Mouse (Mus musculus): ENCODE data around the gene Isg20.

Isg20 gene

DNA sequence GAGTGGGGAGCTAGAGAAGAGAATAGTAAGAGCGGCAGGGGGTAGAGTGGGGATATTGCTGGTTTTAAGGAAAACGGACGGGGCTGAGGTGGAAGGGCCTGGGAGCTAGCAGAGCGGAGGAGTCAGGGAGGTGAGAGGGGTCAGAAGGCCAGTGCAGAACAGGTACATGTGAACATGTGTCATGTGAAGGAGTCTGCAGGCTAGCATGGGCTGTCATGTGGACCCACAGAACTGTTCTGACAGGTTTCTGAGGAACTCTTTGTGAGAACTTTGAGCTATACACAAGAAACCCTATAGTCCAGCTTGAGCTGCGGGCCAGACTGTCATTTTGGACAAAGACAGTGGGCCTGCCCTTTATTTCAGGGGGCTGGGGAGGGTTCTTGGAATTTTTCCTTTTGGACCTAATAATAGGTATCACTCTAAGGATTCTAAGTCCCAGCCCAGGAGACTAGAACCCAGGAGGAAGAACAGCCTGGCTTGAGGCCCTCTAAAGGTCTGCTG lies at the start of gene Isg20:
TSS of gene Isg20 (plus strand) at position 451 of the 501 bp plus-strand sequence.
- no peak for DNase-seq

DNA sequence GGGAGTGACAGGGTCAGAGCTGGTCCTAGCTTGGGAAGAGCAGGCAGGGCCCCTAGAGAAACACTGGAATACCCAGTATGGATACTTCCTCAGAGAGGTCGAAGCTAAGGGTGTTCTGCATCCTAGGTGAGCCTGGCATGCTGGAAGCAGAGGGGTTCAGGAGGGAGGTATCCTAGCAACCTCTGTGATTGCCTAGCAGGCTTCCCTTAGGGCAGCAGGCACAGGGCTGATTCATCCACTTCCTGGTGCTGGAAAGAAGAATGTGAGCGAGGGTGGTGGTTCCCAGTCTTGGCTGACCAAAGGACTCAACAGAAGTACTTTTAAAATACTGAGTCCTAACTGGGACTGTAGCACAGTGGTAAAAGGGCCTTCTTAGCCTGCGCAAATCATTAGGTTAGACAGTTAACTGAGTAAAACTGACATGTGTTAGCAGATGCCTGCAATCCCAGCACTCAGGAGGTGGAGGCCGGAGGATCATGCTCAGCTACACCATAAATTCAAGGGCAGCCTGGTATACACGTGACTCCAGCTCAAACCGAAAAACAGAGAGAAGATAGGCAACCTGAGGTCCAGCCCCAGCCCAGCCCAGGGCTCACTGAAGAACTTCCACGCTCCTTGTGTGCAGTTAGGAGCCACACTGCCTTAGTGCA lies 49.3 kb upstream of the Isg20 start:
- DNase-seq: no peak

DNA sequence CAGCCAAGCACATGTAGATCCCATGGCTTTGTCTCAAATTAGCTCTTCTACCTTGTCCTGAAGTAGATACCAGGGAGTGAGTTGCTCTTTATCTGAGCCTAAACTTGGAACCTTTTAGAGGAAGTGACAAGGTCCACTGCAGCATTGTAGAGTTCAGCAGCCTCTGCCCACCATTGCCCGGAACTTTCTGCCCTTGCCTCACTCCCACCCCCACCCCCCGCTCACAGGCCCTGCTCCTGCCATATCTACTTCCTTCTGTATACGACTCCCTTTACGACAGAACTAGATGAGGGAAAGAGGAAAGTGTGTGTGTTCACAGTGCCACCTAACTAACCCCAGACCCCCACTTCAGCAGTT lies 48.8 kb upstream of the Isg20 start:
- DNase-seq: no peak

DNA sequence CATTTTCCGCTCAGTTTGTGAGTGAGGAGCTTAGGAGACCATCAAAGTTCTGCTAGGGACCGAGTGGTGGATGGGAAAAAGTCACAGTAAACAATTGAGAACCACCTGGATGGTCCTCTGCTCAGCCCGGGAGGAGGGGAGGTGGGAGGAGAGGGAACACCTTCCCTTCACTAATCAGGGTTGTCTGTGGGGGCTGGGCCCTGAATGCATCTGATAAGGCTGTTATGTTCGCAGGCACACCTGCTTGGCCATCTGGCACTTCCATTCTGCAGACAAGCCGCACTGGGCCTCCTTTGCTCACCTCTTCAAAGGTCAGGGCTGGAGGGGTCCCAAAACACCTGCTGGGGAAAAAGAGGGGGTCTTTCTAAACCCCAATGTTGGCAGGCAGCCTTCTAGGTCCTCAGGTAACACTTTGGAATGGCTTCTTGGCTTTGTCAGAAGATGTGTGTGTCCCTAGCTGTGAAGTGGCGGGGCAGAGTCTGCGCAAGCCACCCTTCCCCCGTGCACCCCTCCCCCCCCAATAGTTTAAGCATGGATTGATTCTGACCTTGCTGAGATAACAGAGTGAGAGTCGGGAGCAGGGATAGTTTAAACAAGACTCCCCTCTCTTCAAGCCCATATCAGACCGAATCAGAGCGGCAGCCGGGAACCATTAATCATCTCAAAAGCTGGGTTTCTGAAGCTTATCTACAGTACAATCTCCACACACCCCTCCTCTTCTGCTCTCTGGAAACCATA lies 47.8 kb upstream of the Isg20 start:
- DNase-seq: no peak

DNA sequence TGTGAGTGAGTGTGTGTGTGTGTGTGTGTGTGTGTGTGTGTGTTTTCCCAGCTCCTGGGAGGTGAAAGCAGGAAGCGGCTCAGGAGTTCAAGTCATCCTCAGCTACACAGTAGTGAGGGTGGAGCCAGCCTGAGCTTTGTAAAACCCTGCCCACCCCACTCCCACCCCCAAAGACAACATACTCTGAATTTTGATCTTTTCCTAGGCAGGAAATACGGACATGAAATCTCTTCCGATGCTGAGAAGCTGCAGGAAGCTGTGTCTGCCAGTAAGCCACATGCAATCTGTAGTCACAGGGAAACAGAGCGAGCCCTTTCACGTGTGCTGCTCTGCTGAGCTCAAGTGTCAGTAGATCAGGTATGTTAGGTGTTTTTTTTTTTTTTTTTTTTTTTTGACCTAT lies 44.5 kb upstream of the Isg20 start:
- no peak for DNase-seq

DNA sequence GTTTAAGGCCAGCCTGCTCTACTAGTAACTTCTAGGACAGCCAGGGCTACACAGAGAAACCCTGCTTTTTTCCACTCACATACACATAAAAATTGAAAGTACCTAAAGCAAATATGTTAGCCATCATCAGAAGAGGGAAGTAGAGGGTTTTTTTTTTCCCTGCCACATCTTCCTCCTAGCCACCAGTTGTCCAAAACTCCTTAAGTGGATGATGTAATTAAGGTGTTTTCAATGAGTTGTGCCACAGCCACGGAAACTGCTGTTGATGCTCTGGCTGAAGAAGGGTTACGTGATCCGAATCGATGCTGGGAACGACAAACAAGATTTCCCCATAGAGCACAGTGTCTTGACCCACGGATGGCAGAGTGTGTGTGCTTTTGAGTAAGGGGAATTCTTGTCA lies 40.9 kb upstream of the Isg20 start:
- no peak for DNase-seq

DNA sequence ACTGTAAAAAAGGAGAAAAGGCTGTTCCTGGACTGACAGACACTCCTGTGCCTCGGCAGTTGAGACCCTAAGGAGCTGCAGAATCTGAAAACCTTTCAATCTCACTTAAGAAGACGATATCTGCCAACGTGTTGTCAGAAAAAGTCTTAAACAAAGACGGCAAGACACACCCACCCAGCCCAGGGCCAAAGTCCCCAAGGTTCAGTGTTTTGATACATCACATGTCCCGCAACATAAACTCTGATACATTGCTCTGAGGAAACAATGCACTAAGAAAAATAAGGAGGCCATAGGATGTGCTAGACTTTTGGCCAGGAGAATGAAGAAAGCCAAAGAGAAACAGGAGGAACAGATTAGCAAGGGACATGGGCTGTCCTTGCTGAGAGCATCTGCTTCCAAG lies 40.4 kb upstream of the Isg20 start:
- no peak for DNase-seq

DNA sequence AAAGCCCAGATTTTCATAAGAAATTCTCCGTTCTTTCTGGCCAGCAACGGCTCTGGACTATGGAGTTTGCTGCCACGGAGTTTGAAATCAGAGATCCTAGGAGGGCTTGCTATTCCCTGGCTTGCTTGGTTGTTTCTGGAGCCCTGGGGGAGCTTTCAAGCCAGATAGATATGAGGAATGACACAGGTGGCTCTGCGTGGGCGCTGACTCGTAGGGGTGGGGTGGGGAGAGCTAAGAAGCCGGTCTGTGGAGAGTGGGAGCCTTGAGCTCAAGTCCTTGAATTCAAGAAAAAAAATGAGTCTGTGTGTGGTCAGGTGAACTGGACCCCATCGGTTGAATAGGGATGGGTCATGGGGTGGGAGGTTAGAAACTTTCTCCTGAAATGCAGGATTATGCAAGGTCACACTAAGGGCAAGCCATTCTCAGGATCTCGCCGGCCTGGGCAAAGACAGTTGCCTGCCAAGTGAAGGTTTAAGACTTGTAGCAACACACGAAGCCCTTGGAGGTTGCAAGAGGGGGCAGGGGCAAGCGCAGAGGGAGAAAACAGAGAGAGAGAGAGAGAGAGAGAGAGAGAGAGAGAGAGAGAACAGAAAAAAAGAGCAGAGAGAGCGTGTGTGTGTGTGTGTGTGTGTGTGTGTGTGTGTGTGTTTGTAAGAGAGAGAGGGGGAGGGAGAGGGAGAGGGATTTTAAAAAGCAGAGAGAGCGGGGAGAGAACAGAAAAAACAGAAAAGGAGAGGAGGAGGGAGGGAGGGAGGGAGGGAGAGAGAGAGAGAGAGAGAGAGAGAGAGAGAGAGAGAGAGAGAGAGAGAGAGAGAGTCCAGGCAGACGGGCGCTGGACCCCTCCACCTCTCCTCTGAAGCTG lies 31.4 kb upstream of the Isg20 start:
- DNase-seq: no peak

DNA sequence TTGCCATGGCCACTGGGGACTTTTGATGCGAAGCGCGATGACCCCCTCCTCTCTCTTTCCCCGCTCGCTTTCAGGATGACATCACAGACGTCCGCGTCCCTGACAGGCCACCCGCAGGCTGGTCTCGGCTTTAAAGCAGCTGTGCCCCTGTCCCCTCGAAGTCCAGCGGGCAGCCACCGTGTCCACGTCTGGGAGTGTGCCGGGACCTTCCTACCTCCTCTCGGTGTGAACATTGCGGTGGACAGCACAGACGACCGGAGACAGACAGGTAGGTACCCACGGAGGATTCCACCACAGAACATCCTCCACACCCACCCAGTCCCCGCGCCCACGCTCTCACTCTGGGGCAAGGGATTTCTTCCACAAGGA lies 30.8 kb upstream of the Isg20 start:
- no peak for DNase-seq

DNA sequence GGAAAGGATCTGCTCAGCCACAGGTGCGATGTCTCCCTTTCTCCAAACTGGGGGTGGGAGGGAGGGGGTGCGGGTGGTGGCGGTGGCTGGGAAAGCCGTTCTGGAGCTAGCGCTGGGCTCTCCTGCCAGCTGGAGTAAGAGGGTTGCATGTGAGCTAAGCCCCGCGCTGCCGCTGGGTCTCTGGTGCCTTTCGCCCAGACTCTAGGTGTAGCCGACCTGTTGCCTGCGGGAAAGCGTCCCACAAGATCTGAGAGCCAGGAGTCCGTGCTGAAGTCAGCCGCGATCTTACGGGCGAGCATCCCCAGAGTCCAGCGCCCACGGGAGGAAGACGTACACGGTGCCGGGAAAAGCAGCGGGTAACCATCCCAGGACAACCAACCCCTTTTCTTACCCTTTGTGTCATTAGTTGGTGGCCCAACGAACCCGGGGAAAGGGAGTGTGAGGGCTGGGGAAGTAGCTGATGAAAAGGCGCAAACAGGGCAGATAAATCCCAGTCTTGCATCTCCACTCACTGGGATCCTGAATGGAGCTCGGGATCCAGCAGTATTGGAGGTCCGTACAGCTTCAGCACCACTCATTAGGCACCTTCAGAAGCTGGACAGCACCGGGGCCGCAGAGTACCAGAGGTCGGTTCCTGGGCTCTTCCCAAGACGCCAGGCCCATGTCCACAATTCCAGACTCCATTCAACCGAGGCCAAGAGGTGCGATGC lies 30.1 kb upstream of the Isg20 start:
- no peak for DNase-seq

DNA sequence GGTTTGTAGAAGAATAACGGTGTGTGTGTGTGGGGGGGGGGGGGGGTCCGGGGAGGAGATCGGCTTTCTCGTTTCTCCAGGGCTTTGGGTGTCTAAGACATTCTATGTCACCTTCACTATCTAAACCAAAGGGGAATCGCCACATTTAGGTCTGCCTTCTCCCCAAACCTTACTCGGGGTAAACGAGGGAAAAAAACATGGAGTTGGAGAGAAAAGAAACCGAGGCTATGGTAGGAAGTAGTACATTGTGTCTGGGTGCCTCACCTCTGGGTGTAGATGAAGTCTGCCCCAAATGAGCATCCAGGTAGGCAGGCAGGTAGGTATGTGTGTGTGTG lies 29.5 kb upstream of the Isg20 start:
- no peak for DNase-seq

DNA sequence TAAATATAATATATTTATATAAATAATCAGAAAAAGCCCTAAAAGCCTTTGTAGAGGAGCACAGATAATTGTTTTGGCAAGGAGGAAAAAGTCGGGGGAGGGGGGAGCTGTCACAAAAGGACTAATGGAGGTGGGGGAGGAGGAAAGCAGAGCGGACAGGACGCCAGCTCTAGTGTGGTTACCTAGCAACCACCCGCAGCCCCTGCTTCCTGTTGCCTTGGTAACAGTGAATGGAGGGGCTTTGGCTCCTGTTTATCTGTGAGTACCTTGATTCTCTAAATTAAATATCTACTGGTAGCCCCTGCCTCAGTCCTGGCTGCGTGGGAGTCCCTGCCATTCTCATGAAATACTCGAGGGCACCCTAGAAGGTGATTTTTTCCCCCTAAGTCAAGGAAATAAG lies 29.1 kb upstream of the Isg20 start:
- no peak for DNase-seq

DNA sequence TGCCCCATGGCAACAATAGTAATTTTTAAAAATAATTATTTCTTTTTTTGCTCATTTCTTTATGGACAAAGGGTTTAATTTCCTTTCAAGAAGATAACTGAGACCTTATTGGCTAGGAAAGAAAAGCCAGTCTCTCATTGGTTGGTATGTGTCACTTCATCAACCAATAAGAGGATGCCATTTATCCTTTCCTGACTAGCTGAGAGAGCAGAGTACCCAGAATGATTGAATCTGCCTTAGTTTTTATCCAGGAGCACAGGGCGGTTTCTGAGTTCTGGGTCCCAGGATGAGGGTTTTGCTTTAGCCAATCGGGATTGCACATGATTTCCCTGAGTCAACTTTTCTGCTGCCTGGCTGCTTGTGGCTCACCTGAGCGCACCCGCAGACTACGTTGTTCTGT lies 27.8 kb upstream of the Isg20 start:
- no peak for DNase-seq

DNA sequence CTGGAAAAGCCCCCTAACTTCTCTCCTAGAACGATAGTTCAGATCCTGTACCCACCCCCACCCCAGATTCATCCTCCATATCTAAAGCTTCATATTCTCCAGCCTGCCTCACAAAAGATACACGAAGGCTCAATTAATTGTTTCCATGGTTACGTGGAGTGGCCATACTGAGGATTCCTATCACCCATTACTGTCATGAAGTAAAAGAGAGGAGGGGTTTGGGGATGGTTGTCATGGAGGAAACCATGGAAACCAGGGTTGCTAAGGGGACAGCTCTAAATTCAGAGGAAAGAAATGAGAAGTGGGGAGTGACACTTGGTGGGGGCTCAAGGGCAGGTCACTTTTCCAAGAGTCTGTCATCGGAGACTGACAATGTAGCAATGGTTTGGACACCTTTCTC lies 26.7 kb upstream of the Isg20 start:
- no peak for DNase-seq

DNA sequence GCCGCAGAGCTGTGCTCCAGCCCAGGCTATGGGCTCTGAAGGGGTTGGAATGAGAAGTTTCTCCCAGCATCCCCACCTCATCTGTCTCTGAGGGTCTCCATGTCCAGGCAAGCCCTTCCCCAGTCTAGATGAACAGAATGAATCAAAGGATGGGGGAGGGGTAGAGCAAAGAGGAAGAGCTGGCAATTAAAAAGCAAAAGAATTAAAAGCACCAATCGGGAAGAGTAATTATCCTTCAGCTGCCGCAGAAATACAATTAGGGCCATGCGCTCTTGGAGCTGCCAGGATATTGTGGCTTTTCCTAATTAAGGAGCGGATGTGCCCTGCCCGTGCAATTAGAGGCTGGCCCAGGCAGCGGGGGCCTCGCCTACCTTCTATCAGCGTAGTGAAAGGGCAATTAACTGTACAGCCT lies 25.8 kb upstream of the Isg20 start:
- no peak for DNase-seq

DNA sequence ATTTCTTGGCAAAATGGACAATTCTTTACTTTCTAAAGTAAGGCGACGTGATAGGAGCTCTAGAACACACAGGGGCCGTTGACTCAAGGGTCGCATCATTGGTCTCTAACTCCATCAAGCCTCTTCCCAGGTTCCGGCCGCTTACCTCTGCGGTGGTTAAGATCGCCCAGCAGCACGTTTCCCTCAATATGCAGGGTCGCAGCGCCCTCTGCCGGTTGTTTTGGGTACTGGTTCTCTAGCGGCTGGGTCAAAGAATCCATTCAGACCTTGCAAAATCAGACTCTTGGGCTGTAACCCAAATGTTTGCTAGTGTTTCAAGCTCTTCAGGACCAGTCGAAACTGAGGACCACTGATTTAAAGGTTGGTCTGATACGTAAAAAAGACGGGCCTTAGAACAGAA lies 22.6 kb upstream of the Isg20 start:
- peak; percentile 74 to 88 for DNase-seq

DNA sequence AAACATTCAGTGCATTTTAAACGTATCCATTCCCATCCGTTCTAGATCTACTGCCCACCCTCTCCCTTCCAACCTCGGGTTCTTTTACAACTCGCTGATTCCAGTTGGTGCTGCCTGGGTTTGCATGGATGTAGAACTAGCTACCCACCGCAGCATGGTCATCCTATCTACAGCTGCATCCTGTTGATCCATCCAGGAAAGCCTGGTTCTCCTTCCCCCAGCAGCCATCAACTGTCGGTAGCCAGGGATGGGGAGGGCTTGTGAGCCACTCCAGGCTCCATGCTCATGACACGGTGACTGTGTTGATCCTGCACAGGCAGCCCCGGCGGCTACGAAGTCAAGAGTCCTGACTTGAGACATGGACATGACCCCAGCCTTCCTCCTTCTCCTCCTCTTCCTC lies 19.3 kb upstream of the Isg20 start:
- DNase-seq: no peak

DNA sequence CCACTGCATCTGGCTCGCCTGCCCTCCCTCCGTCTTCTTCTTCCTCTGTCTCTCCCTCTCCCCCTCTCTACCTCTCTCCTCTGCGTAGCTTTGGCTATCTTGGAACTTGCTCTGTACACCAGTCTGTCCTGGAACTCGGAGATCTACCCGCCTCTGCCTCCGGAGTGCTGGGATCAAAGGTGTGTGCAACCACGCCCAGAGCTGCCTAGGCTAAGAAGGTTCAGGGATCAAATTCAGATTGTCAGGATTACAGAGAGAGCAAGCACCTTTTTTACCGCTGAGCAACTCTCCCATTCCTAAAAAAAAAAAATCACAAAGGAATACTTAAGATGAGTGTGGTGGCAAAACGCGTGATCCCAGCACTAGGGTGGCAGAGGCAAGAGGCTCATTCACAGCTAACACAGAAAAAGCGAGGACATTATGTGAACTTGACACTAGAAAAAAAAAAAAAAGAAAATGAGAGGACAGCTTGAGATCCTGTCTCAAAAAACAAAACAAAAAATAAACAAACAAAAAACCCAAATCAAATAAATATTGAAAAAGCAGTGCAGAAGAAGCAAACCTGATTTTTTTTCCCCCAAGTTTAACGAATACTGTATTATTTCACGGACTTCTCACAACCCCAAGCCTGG lies 18.1 kb upstream of the Isg20 start:
- DNase-seq: no peak

DNA sequence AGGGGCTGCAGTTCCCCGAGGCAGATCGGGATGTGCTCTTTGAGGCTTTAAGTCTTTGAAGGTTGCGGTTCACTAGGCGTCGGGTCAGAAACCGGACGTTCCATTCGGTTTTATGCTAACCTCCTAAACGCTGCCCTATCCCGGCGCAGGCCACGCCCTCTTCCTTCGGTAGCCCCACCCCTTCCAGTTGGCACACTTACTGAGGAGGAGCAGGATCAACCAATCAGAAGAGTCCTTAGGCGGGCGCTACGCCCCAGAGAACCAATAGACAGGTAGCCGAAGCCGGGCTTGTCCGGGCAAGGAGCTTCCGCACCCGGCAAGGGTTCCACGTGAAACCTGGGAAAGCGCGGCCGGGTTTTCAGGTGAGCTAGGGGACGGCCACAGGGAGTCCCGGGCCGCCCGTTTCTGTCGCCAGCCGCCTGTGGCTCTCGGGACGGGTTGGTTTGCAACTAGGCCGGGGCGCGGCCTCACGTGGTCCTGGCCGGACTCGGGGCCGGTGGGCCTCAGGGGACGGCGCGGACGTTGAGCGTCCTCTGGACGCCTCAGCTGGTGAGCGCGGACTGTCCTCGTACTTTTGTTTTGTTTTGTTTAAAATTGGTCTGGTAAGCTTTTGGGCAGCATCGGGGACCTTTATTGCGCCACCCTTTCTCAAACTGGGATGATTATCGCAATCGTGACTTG lies 17.4 kb upstream of the Isg20 start, which contains the start of gene Aen:
TSS of gene Aen (plus strand) at position 202 of the 681 bp plus-strand sequence.
- DNase-seq: peak; percentile 99

DNA sequence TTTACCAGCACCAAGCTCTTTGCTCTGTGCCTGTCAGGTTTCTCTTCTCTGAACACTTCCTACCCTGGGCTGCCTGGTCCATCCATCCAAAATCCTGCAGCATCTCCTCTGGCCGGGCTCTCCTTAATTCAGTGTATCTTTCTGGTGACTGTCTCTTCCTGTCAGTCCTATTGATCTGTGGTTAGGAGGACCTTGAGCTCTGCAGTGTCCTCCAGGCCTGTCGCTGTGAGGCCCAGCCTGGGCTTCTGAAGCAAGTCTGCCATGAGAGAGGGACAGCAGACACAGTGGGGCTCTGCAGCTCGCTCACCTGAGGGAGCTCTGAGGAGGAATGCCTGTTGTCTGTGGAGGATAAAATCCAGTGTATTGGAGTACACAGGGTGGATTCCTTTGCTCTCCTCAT lies 15.7 kb upstream of the Isg20 start:
- no peak for DNase-seq

DNA sequence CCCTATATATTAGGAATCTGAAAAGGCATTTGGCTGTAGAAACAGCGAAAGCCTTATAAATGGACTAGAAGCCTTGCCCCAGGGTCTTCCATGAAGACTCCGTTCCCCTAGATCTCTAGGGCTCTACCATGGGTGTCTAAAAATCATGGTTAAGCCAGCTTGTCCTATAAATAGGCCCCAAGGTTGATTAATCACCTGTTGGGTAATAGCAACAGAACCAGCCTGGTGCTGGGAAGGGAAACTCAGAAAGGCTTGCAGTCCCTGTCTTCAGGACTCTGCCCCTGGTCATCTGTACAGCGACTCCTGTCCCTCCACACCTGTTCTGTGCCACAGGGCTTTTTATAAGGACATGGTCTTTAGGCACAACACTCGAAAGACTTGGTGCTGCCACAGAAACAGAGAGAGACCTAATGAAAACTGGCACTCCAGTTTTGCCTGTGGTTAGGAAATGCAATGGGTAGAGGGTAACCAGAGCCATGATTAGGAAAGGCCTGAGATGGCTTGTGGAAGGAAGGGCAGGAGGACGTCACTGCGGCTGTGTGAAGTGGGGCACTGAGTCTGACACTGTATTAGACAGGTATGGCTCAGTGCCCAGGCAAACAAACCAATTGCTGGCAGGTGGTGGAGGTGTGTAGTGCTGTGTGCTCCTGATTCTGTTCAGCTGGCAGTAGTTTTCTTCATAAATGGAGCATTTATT lies 9.9 kb upstream of the Isg20 start:
- DNase-seq: peak; percentile 45 to 60

DNA sequence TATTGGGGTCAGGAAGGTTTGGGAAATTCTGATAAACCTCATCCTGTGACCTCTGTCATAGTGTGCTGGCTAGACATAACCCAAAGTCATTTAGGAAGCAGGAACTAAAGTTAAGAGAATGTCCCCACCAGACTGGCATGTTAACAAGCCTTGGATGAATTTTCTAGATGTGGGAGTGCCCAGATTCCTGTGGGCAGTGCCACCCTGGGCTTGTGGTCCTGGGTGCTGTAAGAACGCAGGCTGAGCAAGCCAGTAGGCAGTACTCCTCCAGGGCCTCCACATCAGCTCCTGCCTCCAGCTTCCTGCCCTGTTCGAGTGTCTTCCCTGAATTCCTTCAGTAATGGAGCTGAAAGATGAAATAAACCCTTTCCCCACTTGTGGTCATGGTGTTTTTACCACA lies 9.0 kb upstream of the Isg20 start:
- no peak for DNase-seq
